Mouse (Mus musculus) gastrocnemius, adult 8-10 months (tissue): ENCODE measurements at regions not wholly inside any gene's neighbourhood (a gene's known extent, or its start where the extent isn't known, plus 50 kb on each side); places are given as distances from the start of the nearest gene placed in this dataset.

Source experiments
- DNase-seq, 2 experiments: peaks; one replicate each; pipeline ENCODE4 v3.0.0; 2022; ENCODE audit warnings: low spot score in 2 of 2

DNA sequence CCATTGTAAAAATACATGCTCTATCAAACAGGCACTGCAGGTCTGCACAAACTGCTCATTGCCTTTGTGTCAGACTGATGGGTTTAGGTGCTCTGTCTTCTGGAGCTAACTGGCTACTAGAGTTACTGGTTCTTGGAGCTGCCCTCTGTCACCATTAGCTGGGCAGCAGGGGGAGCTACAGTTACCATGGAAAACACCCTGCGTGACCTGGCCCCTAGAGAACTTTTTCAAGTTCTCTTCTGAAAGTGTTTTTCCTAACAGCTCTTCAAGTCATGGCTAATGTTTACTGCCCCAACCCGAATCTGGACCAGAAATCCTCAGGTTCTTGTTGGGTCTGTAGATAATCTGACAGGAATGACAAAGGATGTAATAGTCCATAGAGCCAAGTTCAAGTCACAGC, 605.9 kb downstream of the Lmo4 start:
- no peak for DNase-seq

DNA sequence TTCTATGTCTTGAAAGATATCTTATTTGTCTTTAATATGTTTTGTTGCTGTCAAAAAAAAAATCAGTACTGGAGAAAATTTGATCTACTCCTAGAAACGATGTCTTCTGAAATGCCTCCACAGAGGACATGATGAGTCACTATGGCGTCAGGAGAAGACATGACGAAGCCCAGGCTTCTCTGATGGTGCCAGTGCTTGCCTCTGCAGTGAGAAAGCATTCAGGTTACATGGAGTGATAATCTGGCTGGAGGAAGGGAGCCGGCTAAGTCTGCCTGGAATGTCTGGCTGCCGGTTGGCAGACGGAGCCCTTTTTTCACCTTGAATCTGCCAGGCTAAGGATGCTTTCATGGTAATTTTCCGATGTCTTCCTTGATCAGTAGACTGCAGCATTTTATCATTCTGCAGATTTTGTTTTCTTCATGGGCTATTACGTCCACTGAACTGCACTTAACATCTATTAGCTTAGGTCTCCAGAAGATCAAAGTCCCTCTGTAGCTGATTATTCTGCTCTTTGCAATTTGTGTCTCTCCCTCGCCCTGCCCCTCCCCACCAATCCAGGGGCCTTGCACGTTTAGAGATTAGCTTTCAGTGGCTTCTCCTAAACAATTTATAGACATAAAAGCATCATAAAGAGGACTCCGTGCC, 607.9 kb downstream of the Lmo4 start:
- no peak for DNase-seq

DNA sequence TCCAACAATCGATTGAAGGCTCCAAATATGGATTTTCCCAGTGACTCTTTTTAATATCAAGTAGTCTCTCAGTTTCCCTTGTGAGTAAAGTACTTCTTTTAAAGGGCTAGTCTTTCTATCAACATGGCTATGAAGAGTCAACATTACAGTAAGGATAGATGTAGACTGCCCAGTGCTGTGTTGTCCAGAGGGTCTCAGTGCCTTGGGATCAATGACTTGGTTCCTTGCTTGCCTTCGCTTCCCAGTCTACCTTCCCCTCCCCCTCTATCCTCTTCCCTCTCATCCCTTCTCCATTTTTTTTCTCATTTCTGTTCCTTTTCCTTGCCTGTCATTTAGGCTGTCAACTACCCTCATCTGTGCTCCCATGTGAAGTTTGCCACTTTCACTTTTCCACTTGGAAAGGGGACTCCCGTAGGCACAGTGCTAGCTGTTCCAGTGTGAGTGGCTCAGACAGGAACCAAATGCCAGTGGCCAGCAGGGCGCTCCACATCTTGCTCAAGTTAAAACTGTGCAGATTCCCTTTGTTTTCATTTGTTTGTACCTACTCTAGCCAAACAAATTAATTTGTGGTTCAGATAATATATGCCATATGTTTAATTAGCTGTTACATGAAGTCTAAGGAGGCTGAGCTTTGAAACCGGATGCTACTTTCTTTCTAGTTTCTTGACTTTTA, 608.9 kb downstream of the Lmo4 start:
- no peak for DNase-seq

DNA sequence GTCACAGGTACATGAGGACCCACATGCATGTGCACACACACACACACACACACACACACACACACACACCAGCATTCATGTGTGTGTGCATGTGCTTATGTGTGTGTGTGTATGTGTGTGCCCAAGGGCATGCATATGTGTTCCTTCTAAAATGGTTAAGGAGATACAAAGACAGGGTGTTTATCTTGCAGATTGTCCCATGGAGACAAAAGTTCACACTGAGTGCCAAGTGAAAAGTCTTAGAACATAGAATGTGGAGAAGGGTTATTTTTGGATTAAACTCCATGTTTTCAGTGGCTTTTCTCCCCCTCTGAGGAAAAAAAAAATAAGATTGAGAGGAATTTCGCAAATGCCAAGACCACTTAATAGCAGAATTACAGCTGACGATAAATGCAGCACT, 609.9 kb downstream of the Lmo4 start:
- DNase-seq, result no peak

DNA sequence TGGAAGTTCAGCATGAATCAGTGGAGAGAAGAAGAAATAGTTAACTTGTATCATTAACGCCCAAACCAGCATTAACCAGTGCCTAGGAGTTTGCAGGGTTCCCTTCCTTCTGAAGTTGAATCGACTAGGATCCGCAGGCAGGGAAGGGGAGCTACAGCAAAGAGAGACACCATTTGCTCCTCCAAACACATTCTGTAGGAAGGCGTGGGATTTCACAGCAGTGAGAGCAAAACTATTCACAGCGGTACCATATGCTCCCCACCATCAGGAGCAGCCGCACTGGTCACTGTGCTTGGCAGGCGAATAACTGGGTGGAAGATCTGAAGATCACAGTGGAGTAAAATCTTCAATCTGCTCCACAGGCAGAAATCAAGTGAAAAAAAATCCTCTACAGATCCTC, 610.3 kb downstream of the Lmo4 start:
- no peak for DNase-seq

DNA sequence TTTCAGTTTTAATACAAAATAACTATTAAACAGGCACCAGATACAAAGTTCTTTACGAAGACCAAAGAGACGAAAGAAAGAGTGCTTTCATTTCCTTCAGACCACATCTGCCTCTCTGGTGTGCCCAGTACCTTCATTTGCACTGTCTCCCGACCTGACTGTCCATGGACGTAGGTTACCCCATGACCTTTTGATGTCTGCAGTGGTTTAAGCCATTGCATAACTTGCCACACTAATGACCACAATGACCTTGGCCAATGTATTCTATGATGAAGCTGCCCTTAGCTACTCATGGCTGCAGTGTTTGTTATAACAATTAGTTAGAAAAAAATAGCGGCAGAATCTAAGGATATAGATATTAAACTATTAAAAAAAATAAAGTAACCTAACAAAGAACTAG, 618.4 kb downstream of the Lmo4 start:
- DNase-seq, result no peak

DNA sequence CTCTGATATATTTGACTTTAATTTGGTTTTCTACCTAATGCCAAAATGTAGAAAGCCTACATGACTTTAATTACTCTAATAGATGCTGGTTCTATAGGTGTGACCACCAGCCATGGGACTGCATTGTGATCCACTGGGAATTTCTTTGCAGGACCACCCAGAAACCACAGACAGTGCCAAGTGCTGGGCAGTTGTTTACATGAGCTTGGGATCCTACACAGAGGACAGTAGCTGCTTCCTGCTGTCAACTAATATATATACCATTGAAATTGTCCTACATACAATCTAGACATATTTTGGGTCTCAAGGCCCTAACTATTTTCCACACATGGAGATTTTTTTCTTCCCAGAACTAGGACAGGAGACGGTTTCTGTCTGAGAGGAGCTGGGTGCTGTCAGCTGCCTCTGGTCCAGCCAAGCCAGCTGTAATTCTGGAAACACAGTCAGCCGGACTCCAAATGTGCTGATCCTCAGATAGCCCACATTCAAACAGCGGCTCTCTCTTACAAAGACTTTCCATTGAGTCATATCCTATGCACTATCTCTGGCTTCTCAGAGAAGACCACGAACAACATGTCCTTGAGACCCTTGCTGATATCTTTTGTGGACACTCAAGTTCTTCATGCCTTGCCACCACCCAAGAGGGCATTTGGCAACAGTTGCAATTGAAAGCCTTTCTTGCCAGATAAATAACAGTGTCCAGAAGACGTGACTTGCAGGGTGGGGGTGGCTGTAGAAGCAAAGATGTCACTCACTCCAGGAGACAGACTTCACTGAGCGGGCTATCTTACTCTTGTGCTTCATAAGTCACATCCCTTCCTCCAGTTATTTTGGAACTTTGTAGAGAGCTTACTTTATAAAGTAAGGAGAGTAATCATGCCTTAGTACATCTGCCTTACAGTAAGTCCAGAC, 620.1 kb downstream of the Lmo4 start:
- no peak for DNase-seq

DNA sequence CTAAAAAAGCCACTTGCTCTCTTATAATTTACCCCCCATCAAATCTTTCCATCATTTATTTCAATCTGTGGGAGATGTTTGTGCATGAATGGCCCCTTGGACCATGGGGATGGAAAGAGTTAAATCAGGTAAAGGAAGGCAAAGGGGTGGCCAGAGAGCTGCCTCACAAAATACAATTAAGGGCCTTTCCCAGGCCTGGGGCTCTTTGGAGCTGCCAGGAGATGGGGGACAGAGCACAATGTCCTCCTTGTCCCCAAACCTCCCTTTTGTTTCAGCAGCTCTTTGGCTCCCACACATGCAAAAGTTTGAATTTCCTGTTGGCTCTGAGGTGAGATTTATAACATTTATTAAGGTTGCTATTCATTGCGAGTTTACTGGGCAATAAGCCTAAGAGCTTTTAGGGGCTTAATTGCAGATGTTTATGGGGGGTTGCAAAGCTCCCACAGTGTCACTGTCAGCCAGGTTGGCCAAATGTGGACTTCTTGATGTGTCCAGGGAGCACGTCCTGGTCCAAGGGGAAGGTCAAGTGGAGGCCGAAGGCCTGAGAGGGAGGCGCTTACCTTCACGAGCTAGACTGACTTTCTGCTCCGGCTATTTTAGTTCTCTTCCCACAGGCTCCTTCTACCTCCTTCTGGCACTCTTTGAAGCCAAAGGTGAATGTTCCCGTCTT, 628.5 kb downstream of the Lmo4 start:
- DNase-seq, result no peak

DNA sequence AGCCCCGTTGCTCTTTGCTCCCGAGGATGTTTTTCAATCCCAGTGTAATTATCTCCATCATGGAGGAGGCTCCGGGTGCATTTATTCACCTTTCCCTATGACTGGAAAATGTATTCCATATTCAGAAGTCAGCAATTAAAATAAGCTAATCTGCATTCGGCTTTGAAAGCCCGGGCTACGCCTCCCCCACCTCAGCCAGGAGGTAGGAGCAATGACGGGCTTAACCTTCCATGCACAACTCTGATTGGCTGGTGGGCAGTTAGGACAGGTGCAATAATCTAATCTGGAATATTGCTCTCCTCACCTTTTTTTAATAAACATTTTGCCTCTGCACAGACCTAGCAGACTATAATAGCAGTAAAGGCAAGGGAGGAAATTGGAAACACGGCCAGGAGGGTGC, 629.3 kb downstream of the Lmo4 start:
- DNase-seq, result no peak

DNA sequence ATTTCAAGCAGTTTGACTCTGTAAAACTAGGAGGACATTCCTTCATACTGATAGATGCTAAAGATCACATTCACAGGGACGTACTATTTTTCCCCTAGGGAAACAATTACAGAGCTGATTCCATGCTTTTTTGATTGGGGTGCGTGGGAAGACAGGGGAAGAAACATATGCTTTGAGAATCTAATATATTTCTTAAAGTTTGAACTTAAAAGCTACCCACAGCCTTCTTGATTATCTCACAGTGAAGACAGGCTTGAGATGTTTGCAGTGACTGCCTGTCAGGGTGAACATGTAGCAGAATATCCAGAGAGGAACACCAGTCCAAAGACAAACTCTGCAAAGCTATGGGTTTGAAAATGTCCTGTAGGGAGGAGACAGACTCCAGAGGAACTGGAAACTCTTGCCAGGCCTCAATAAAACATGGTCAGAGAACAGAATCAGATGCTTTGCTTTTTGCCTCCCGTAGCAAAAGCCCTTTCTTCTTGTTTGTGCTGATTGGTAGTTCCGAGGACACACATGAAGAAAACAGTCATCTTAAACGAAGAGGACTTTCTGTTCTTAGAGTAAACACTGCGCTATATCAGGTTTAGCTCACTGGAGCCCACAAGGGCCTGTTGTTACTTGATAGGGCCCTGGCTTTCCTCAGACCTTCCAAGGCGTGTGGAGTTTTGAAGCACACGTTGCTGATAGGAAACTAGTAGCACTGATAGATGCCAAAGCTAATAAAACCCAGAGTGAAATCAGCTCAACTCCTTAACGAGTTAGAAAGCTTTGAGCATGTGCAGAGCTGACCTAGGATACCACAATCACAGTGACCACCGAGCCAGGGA, 630.8 kb downstream of the Lmo4 start:
- no peak for DNase-seq

DNA sequence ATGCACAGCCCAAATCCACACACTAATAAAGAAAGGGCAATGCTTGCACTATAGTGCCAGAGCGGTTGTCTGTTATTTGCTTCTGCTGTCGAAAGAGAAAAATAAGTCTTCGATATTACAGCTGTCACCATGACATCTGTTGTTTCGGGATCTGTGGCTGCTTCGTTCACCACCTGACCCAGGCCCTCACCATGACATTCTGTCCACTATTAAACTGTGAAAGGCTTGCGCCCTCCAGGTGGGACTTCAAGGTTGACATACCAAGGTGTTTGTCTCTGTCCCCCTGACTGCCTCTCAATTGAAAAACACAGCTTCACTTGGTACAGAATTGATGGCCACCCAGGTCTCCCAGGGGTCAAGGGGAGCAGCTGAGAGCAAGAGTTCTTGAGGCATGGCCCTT, 635.1 kb downstream of the Lmo4 start:
- no peak for DNase-seq

DNA sequence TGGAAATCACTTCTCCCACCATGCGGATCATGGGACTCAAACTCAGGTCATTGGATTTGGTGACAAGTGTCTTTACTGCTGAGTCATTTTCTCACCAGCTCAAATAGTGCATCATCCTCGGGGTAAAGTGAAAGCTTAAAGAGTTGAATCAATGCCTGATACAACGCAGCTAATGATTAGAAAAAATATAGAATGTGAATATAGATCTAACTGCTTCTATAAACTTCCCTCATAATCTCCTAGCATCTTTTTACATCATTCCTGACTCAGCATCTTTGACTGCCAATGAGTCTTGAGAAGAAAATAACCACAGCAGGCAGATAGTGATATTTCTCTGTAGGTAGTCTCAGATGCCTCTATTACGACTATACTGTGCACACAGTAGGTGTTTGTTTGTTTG, 640.0 kb downstream of the Lmo4 start:
- no peak for DNase-seq

DNA sequence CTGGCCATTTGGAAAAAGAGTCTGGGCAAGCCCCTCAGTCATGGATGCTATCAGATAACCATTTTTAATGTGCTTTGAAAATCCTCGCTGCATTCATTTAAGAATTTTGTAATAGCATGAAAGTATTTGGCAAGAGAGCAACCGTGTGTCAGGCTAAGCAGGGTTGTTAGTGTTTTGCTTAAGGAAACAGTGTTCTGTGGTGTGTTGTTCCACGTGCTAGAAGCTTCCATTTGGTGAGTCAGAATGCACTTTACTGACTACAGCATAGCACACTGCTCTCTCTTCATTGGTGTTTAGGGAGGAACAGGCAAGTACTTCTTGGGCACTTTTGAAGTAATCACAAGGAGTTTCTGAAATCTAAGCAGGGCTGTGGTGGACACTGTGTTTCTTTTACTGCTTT, 661.0 kb upstream of the Pkn2 start:
- no peak for DNase-seq

DNA sequence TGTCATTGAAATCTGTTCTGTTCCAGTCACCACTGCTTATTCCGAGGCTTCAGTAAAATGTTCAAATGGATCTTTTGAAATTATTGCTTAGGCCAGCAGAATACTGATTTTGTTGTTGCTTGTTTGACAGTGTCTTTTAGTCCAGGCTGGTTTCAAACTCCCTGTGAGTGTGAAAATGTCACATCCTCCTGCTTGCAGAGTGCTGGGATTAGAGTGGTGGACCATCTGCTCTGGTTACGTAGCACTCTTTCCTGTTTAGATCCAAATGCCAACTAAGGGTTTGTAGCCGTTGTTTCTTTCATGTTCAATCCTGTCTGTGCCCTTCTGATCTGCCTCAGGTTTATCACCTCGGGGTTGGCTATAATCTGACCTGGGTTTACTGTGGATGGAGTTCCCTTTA, 646.2 kb upstream of the Pkn2 start:
- no peak for DNase-seq

DNA sequence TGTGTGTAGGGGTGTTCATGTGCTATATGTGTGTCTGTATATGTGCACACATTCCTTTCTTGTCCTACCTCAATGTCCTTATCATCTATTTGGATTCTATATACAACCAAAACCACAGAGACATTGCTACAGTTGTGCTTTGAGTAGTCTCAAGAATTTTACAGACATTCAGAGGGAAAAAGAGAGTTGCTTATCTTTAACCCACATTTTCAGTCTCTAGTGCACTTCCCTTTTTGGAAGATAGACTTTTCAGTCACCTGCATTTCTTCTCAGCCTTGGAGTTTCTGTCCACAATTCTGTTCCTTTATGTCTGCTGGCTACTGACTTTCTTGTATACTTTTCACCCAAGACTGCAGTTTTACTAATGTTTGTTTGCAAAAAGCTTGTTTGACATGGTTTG, 645.5 kb upstream of the Pkn2 start:
- no peak for DNase-seq

DNA sequence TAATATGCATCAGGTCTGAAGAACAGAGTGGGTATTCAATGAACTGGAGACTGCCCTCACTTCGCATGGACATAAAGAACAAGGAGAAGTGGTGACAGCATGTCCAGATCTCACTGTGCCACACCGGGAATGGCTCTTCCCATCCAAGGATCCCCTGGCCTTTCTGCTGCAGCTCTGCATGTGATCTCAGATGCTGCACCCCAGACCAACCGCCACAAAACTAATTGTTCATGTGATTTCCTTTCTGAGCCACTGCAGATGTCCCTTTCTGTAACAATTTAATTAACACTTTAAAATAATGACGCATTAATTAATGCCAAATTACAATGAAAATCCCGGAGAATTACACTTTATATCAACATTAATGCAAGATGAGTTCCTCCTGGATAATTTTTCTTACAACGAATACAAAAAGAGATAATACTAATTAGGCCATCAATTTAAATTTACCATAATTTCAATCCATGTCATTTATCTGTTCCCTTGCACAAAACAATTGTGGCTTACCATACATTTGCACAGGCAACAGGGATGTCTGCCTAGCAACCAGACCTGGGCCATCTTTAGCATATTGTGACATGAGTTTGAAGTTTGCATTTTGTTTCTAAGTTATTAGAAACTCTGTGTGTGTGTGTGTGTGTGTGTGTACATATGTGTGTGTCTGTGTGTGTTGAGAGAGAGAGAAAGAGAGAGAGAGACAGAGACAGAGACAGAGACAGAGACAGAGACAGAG, 630.9 kb upstream of the Pkn2 start:
- DNase-seq, result no peak

DNA sequence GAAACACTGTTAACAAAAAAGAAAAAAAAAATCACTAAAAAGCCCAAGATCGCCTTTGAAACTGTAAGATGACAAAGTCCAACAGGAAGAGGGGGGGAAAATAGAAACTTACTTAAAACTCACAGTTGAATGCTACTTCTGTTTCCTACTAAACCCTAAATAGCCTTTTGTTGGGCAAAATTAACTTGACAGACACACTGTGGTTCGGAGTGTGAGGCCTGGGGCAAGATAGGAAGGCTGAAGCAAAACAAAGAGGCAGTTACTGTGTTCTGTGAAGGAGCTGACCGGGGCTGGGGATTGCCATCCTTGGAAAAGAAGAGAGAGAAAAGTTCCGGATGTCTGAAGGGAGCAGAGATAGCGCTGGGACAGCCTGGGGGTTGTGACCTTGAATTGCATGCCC, 627.7 kb upstream of the Pkn2 start:
- no peak for DNase-seq

DNA sequence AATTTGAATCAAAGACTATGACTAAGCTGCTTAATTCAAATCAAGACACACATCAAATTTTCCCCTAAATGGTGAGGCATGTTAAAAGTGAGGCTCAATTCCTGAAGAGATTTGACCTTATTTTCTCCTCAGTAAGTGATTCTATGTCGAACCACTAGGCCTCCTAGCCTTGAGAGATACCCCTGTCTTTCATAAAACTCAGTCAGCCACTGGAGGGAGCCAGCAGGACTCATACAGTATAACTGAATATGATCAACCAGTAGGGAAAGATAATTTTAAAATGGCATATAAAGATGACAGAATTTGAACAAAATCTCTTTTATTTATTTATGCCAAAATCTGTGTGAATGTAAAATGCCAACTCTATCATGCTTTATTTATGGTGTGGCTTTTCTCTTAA, 626.5 kb upstream of the Pkn2 start:
- no peak for DNase-seq

DNA sequence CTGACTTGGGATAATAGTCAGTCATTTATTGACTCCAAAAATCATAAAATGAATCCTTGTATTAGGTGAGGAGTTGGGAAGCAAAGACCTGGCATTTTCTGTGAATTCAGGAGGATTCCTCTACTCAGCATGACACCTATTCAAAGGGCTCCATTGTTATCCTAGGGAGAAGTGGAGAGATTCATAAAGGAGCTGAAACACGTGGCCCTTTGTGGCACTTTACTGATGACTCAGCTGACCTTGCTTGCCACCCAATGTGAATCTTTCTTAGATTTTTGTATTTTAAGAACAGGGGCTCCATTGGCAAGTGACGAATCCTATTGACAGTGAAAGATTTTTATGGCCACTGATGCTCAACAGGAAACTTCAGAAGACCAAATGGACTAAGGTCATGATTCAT, 619.2 kb upstream of the Pkn2 start:
- no peak for DNase-seq

DNA sequence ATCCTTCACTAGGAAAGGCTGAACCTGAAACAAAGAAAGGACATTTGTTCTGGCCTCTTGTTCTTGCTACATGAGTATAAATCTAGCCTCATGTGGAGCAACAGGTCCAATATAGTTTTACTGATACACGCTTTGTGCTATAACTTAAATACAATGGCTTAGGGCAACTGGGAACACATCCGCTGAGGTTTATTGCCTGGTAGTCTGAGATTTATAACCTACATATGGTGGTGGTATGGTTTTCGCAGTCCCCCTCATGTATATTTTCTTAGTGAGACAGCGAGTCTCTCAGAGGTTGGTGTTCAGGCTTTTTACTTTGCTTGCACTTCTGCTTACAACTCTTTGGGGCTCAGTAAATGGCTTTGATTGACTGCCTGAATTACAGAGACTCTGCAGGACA, 613.6 kb upstream of the Pkn2 start:
- DNase-seq, result no peak
